Mouse (Mus musculus): ENCODE measurements at regions not wholly inside any gene's neighbourhood (a gene's known extent, or its start where the extent isn't known, plus 50 kb on each side); places are given as distances from the start of the nearest gene placed in this dataset.

DNA sequence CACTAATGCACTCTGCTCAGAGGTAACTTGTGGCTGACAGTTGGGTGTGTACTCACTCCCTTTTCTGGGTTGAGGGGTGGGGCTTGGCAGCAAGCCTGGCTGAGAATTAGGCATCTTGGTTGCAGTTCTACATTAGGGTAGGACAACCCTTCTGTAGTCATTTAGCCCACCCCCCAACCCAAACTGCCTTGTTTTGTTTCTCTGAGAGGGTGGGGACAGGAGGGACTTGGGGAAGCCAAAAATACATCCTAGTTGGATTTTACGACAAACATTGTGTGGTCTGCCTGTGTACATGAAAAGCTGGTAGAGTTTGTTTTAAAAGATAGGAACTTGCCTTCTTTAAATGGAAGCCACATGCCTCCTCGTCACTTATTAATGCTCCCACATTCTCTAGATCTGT is 146.8 kb upstream of the Gdnf start:
- Histone ChIP-seq H3K36me3 (no peaks in the 10 kb centered on the region), H3K4me1 (replicated peaks) (no peaks in the 10 kb centered on the region), H3K9me3 (no peaks in the 10 kb centered on the region), H3K4me3 (replicated peaks) (no peak overlapping the region), H3K4me2 (replicated peaks) (no peak overlapping the region), H3K9ac (replicated peaks) (no peak overlapping the region), H3K27me3 (no peaks in the 10 kb centered on the region), H3K27ac (no peak overlapping the region)
- WGBS = 85% methylated on average over 2 of the region's 2 CpGs
- ATAC-seq = no peak

DNA sequence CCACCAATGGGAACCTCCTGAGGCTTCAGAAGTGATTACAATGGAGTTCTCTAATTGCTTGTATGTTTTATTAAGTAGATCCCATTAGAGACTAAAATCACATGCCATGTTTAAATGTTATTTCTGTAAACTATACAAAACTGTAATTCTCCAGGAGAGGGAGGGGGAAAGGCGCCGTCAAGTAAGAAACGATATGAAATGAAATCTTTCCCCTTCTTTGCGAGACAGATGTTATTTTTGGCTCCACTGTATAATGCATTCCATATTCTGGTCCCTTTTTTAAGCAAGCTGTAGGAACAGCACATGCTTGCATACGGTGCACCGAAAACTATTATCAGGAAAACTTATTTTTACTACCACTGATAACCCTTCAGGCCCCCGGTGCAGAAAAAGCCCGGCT is 141.0 kb upstream of the Gdnf start:
- WGBS = 89% methylated on average over 8 of the region's 8 CpGs
- no peak overlapping the region for H3K27ac ChIP-seq
- no peak overlapping the region for H3K4me2 ChIP-seq (replicated peaks)
- no peaks in the 10 kb centered on the region for H3K36me3 ChIP-seq
- H3K4me1 ChIP-seq (replicated peaks) = no peaks in the 10 kb centered on the region
- H3K27me3 ChIP-seq = no peaks in the 10 kb centered on the region
- H3K4me3 ChIP-seq (replicated peaks) = no peak overlapping the region
- H3K9me3 ChIP-seq = no peaks in the 10 kb centered on the region
- no peak for ATAC-seq
- no peak overlapping the region for H3K9ac ChIP-seq (replicated peaks)

DNA sequence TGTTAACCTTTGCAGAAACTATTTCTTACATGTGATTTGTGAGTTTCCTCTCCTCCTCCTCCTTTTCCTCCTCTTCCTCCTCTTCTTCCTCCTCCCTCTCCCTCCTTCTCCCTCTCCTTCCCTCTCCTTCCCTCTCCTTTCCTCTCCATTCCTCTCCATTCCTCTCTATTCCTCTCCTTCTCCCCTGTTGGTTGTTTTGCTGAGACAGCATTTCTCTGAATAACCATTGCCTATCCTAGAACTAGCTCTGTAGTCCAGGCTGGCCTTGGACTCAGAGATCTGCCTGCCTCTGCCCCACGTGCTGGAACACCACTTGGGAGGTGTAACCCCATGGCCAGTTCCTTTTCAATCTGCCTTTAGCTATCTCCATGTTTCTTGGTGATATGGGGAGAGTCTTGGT is 133.7 kb upstream of the Gdnf start:
- H3K27ac ChIP-seq = no peak overlapping the region
- WGBS = 75% methylated on average over 1 of the region's 1 CpGs
- no peaks in the 10 kb centered on the region for H3K27me3 ChIP-seq
- no peaks in the 10 kb centered on the region for H3K9me3 ChIP-seq
- no peaks in the 10 kb centered on the region for H3K36me3 ChIP-seq
- no peaks in the 10 kb centered on the region for H3K4me1 ChIP-seq (replicated peaks)
- no peak overlapping the region for H3K4me3 ChIP-seq (replicated peaks)
- no peak for ATAC-seq
- no peak overlapping the region for H3K9ac ChIP-seq (replicated peaks)
- H3K4me2 ChIP-seq (replicated peaks) = no peak overlapping the region

DNA sequence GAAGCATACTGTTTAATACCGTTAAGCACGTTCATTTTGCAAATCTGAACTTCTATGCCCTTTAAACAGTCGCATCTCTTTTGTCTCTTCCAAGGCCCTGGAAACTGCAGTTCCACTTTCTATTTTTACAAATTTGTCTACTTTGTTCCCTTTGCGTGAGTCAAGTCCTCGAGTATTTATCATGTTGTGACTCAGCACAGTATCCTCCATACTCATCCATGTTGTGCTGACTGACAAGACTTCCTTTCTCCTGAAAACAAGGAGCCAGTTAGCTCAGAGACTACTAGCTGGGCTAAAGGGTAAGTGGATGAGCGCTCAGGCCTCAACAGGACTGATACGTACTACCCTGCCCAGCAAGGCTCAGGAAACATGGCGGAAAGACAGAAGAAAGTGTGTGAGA is 131.9 kb upstream of the Gdnf start:
- Histone ChIP-seq H3K4me2 (replicated peaks) (no peak overlapping the region), H3K4me1 (replicated peaks) (no peaks in the 10 kb centered on the region), H3K27me3 (no peaks in the 10 kb centered on the region), H3K4me3 (replicated peaks) (no peak overlapping the region), H3K36me3 (no peaks in the 10 kb centered on the region), H3K9me3 (no peaks in the 10 kb centered on the region), H3K27ac (no peak overlapping the region), H3K9ac (replicated peaks) (no peak overlapping the region)
- 93% methylated on average over 8 of the region's 8 CpGs for WGBS
- no peak for ATAC-seq

DNA sequence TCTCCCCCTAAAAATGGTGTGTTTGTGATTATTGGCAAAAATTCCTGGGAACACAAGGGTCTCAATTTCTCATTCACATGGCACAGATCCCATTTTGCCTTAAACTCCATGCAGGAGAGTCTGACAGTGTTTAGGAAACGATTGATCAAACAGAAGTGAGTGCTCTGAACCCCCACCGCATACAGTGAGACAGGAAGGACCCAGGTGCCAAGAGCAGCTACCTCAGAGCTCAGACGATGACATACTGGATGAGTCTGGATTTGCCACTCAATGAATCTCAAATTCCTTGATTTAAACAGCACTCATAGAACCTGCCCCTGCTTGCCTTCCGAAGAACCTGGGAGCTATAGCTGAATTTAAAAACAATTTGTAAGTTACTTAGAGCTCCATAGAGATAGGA is 129.6 kb upstream of the Gdnf start:
- H3K4me3 ChIP-seq (replicated peaks) = no peak overlapping the region
- H3K4me2 ChIP-seq (replicated peaks) = no peak overlapping the region
- H3K27ac ChIP-seq = no peak overlapping the region
- no peaks in the 10 kb centered on the region for H3K36me3 ChIP-seq
- no peaks in the 10 kb centered on the region for H3K4me1 ChIP-seq (replicated peaks)
- ATAC-seq = no peak
- WGBS = 86% methylated on average over 4 of the region's 4 CpGs
- no peak overlapping the region for H3K9ac ChIP-seq (replicated peaks)
- no peaks in the 10 kb centered on the region for H3K27me3 ChIP-seq
- H3K9me3 ChIP-seq = no peaks in the 10 kb centered on the region

DNA sequence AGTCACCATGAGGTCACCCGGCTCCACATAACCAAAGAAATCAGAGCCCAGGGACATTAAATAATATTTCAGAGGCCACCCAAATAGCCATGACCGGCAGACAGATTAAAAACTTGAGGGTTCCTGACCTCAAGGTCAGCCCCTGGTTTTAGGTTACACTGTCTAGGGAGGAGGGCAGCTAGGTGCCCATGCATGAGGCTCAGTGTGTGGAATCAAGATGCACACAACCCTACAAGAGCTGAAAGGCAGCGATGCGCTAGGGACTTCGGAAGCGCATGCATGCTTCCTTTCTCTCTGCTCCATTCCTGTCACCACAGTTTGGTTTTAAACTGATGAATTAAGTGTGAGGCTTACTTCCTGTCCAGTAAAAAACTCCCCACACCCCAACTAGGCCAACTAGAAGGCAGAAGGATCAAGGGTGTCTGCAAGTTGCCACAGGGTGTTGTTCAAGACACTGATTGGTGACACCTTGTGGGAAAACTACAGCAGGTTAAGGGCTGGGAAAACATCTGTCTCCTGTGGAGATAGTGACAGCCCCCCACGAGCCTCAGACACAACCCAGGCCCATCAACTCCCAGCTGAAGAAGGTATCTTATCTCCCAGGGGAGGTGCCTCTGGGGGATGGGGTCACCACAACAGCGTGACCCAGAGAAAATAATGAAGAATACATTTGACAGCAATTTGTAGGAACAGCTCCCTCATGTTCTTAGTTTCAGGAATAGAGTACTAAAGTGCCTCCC is 127.2 kb upstream of the Gdnf start:
- H3K4me2 ChIP-seq (replicated peaks) = no peak overlapping the region
- H3K4me3 ChIP-seq (replicated peaks) = no peak overlapping the region
- no peak for ATAC-seq
- H3K36me3 ChIP-seq = no peaks in the 10 kb centered on the region
- 77% methylated on average over 8 of the region's 8 CpGs for WGBS
- no peaks in the 10 kb centered on the region for H3K27me3 ChIP-seq
- H3K9me3 ChIP-seq = no peaks in the 10 kb centered on the region
- H3K9ac ChIP-seq (replicated peaks) = no peak overlapping the region
- H3K4me1 ChIP-seq (replicated peaks) = no peaks in the 10 kb centered on the region
- no peak overlapping the region for H3K27ac ChIP-seq

DNA sequence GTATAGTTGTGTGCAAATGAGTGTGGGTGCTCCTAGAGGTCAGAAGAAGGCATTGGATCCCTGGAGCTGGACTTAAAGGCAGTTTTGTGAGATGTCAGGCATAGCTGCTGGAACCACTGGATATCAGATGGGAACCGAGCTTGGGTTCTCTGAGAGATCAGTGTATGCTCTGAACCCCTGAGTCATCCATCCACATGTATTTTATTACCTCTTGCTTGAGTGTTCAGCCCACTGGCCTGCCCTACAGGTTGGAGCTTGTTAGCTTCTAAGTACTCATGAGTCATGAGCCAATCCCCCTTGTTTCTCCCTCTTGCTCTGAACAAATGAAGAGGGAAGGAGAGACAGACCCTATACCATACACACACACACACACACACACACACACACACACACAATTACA is 119.4 kb upstream of the Gdnf start:
- no peaks in the 10 kb centered on the region for H3K4me1 ChIP-seq (replicated peaks)
- no peaks in the 10 kb centered on the region for H3K36me3 ChIP-seq
- H3K9me3 ChIP-seq = no peaks in the 10 kb centered on the region
- no peak overlapping the region for H3K9ac ChIP-seq (replicated peaks)
- ATAC-seq = no peak
- H3K27me3 ChIP-seq = no peaks in the 10 kb centered on the region
- H3K4me2 ChIP-seq (replicated peaks) = no peak overlapping the region
- H3K4me3 ChIP-seq (replicated peaks) = no peak overlapping the region
- H3K27ac ChIP-seq = no peak overlapping the region
- 76% methylated on average over 1 of the region's 1 CpGs for WGBS

DNA sequence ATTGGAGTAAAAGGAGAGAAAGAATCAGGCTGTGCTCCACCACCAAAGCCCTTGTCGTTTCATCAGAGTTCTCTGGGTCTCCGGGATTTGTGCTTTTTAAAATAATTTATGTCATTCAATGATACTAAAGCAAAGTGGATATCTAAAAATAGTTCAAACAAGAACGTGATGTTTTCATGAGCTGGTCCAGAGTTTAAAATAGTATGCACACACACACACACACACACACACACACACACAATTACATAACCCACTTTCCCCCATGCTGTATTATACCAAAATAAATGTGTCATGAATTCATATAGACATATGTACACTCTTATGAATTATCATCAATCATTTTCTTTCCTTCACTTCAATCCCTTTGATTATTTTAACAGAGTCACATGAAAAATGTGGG is 118.5 kb upstream of the Gdnf start:
- WGBS = 91% methylated on average over 3 of the region's 3 CpGs
- no peaks in the 10 kb centered on the region for H3K36me3 ChIP-seq
- H3K9ac ChIP-seq (replicated peaks) = no peak overlapping the region
- H3K4me1 ChIP-seq (replicated peaks) = no peaks in the 10 kb centered on the region
- H3K4me2 ChIP-seq (replicated peaks) = no peak overlapping the region
- no peak overlapping the region for H3K27ac ChIP-seq
- H3K9me3 ChIP-seq = no peaks in the 10 kb centered on the region
- no peak for ATAC-seq
- no peak overlapping the region for H3K4me3 ChIP-seq (replicated peaks)
- no peaks in the 10 kb centered on the region for H3K27me3 ChIP-seq

DNA sequence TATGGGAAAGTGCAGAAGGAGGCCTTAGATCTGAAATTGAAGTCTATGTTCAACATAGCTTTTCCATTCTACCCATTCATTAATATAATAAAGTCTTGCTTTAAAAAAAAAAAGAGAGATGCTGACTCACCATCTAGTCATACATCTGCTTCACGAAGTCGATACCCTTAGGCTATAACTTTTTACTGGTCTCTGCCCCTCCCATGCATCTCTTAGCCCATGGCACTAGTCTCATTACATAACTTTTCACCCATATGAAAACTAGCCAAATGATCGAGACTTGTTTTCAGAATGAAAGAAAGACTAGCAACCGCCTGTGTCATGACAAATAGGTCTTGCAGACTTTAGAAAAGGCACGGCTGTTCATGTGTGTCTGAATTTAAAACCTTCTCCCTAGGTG is 116.6 kb upstream of the Gdnf start:
- Histone ChIP-seq H3K4me3 (replicated peaks) (no peak overlapping the region), H3K9ac (replicated peaks) (no peak overlapping the region), H3K27me3 (no peaks in the 10 kb centered on the region), H3K27ac (no peak overlapping the region), H3K4me1 (replicated peaks) (no peaks in the 10 kb centered on the region), H3K36me3 (no peaks in the 10 kb centered on the region), H3K9me3 (no peaks in the 10 kb centered on the region), H3K4me2 (replicated peaks) (no peak overlapping the region)
- ATAC-seq = no peak
- WGBS = 91% methylated on average over 5 of the region's 5 CpGs

DNA sequence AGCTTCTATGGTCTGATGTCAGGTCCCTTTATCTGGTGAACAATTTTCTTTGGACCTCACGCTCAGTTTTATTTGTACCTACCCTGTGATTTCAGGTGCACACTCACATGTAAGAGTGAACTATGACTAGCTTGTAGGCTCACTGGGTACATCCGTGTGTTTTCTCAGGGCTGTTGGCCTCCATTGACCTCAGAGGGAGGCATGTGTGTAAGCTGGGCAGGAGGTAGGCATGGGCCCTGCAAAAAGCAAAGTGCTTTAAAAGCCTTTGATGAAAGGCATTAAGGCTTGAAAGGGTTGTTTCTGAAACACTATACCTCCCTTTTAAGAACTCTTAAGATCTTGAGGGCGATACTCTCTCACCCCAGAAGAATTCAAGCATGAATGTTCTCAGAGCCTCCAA is 112.9 kb upstream of the Gdnf start:
- Histone ChIP-seq H3K4me3 (replicated peaks) (no peak overlapping the region), H3K27ac (no peak overlapping the region), H3K27me3 (no peaks in the 10 kb centered on the region), H3K9ac (replicated peaks) (no peak overlapping the region), H3K4me1 (replicated peaks) (no peaks in the 10 kb centered on the region), H3K9me3 (no peaks in the 10 kb centered on the region), H3K36me3 (no peaks in the 10 kb centered on the region), H3K4me2 (replicated peaks) (no peak overlapping the region)
- no peak for ATAC-seq
- WGBS = 53% methylated on average over 3 of the region's 3 CpGs

DNA sequence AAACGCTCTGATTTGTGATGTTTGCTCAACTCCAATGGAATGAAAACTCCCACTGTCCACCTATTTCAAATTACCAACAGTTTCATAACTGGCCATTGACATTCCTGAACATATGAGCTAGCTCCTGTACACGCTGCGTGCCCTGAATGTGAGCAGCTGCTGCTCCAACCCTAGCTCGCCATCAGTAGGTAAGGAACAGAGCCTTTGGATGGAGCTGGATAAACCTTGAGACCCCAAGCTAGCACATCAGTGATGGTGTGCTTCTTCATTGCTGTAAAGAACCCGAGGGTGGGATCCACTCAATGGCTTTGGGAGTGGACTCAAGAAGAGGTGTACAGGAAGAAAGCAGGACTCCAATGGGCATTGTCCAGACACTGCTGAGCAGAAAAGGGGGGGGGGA is 101.8 kb upstream of the Gdnf start:
- no peak overlapping the region for H3K27ac ChIP-seq
- WGBS = 93% methylated on average over 5 of the region's 5 CpGs
- no peak for ATAC-seq
- H3K27me3 ChIP-seq = no peaks in the 10 kb centered on the region
- H3K9me3 ChIP-seq = no peaks in the 10 kb centered on the region
- H3K4me2 ChIP-seq (replicated peaks) = no peak overlapping the region
- no peaks in the 10 kb centered on the region for H3K4me1 ChIP-seq (replicated peaks)
- no peak overlapping the region for H3K4me3 ChIP-seq (replicated peaks)
- no peak overlapping the region for H3K9ac ChIP-seq (replicated peaks)
- no peaks in the 10 kb centered on the region for H3K36me3 ChIP-seq

DNA sequence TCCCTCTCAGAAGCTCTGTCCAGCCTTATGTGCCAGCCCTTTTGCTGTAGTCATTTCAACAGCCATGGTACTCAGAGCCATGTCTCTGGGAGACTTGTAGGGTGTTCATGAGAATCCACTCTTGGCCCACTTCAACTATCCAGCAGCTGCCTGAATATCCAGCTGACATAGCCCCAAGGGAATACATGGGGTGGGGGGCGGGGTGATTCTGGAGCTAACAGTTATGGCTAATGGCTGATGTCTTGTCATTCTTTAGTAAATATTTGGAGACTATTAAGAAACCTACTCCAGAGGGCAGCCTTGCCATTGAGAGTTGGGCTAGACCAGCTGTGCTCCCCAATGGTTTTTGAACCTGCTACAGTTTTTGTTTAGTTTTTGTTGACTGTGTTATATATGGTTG is 96.0 kb upstream of the Gdnf start:
- WGBS = 87% methylated on average over 1 of the region's 1 CpGs
- no peaks in the 10 kb centered on the region for H3K36me3 ChIP-seq
- no peak overlapping the region for H3K4me3 ChIP-seq (replicated peaks)
- no peaks in the 10 kb centered on the region for H3K27me3 ChIP-seq
- H3K4me2 ChIP-seq (replicated peaks) = no peak overlapping the region
- no peak overlapping the region for H3K27ac ChIP-seq
- H3K9ac ChIP-seq (replicated peaks) = no peak overlapping the region
- no peaks in the 10 kb centered on the region for H3K4me1 ChIP-seq (replicated peaks)
- ATAC-seq = no peak
- no peaks in the 10 kb centered on the region for H3K9me3 ChIP-seq

DNA sequence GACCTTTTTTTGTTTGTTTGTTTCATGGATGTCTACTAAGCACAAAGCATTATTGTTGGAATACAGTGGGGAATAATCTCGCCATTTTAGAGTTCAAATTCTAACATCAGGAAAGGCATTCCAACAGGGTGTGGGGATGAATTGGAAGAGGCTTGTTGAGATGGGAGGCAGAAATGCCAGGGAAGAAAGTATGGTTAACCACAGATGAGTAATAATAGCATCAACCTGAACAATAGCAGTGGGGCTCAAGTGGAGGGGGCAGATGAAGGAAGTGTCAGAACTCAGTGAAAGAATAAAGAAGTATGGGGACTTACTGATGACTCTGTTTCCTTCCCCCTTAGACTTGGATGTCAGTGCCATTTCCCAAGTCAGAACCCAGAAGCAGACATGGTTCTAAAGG is 94.5 kb upstream of the Gdnf start:
- WGBS = 84% methylated on average over 1 of the region's 1 CpGs
- Histone ChIP-seq H3K4me2 (replicated peaks) (no peak overlapping the region), H3K9me3 (no peaks in the 10 kb centered on the region), H3K36me3 (no peaks in the 10 kb centered on the region), H3K4me3 (replicated peaks) (no peak overlapping the region), H3K27me3 (no peaks in the 10 kb centered on the region), H3K9ac (replicated peaks) (no peak overlapping the region), H3K27ac (no peak overlapping the region), H3K4me1 (replicated peaks) (no peaks in the 10 kb centered on the region)
- ATAC-seq = no peak
